Mouse (Mus musculus) heart, adult 2 months (tissue): Measurements from ENCODE around the gene Fam213b. TPM values are rescaled to one million over a fixed set of nuclear protein-coding genes. Genes with fewer than 3 reads are reported as not detected.

ENCODE experiments used
- DNase-seq, 2 experiments: peaks; one replicate each; pipeline ENCODE4 v3.0.0; 2021
- H3K27ac ChIP-seq: fragments of 200-600 bp; 2 replicates; pipeline ENCODE4 v1.8.1; 2022
- H3K27me3 ChIP-seq: fragments of 200-500 bp; 2 replicates; pipeline ENCODE4 v1.6.1; 2012; ENCODE audit warnings: mild to moderate bottlenecking, low read length, inconsistent platforms, mixed read lengths; ENCODE audit not compliant: control insufficient read depth, insufficient read depth
- H3K36me3 ChIP-seq: fragments of 200-500 bp; 2 replicates; pipeline ENCODE4 v1.6.1; 2012; ENCODE audit warnings: low read length, inconsistent platforms; ENCODE audit not compliant: control insufficient read depth, insufficient read depth
- H3K4me1 ChIP-seq: fragments of 200-500 bp; 2 replicates; pipeline ENCODE4 v1.6.1; 2011; ENCODE audit warnings: low read length; ENCODE audit not compliant: control insufficient read depth, insufficient read depth
- H3K4me3 ChIP-seq: fragments of 200-600 bp; 2 replicates; pipeline ENCODE4 v1.8.1; 2022
- H3K79me2 ChIP-seq: fragments of 200-500 bp; replicated peaks from 2 replicates; pipeline ENCODE4 v1.6.1; 2012; ENCODE audit warnings: mild to moderate bottlenecking, inconsistent platforms, low read length, moderate library complexity, mixed read lengths; ENCODE audit not compliant: control insufficient read depth, insufficient read depth
- H3K9ac ChIP-seq: fragments of 200-500 bp; 2 replicates; pipeline ENCODE4 v1.6.1; 2012; ENCODE audit warnings: low read depth, mild to moderate bottlenecking, control low read depth, inconsistent platforms, low read length, mixed read lengths
- CTCF ChIP-seq: fragments of 200-600 bp; IDR thresholded peaks from 2 replicates; pipeline ENCODE4 v1.8.1; 2022; ENCODE audit warnings: antibody characterized with exemption, mild to moderate bottlenecking, moderate library complexity
- EP300 ChIP-seq: fragments of 200-500 bp; IDR thresholded peaks from 2 replicates; pipeline ENCODE4 v1.6.1; 2011; ENCODE audit warnings: low read depth, low read length, control low read depth; ENCODE audit not compliant: insufficient read depth
- POLR2A ChIP-seq: fragments of 200-500 bp; IDR thresholded peaks from 2 replicates; pipeline ENCODE4 v1.6.1; 2011; ENCODE audit warnings: mild to moderate bottlenecking, low read depth, low read length, control low read depth; ENCODE audit not compliant: insufficient read depth
- WGBS: fragments of 180-500 bp; shearing (Covaris S2); methylation state at CpG from one replicate; pipeline ENCODE4 v1.1.7; 2018; 5-methylcytosine and 5-hydroxymethylcytosine counted together
- intact Hi-C: fragments of 180-260 bp; cut with DNase I; formaldehyde crosslinking; loops from one replicate; pipeline ENCODE4 v1.15.1; 2025
- polyA plus RNA-seq: library from polyadenylated mRNA; depleted of rRNA; stranded (reverse); fragments of >200 nt; gene quantifications from 2 replicates; pipeline ENCODE4 v1.2.3, GENCODE M21; 2012
- total RNA-seq, 2 experiments: library from RNA; stranded (reverse); gene quantifications; 2 replicates each; pipeline ENCODE4 v1.2.3; 2021

Gene Fam213b
- total and polyA plus RNA-seq, 3 experiments, result 77.1 to 95.9 (median 77.3) TPM

GRCm38 (mm10) chr4:154857366-154858240 lies 41.3 kb downstream of the Fam213b start:
- intact Hi-C loops, result no loop called here
- Histone ChIP-seq H3K4me3 (no peak overlapping the region), H3K27me3 (peaks cover 6% of the 10 kb centered on the region; the same call in 1 of the 2 replicates), H3K4me1 (no peaks in the 10 kb centered on the region; the same call in 1 of the 2 replicates), H3K27ac (no peak overlapping the region), H3K9ac (no peak overlapping the region), H3K36me3 (no peaks in the 10 kb centered on the region), H3K79me2 (no peaks in the 10 kb centered on the region)
- no peak for TF ChIP-seq POLR2A
- TF ChIP-seq CTCF, result no peak
- no peak for TF ChIP-seq EP300
- no peak for DNase-seq
- 81% methylated on average over 10 of the region's 10 CpGs for WGBS

GRCm38 (mm10) chr4:154856882-154857281 lies 42.1 kb downstream of the Fam213b start:
- no peaks in the 10 kb centered on the region for H3K36me3 ChIP-seq
- 92% methylated on average over 7 of the region's 7 CpGs for WGBS
- H3K27ac ChIP-seq, result no peak overlapping the region
- intact Hi-C loops, result no loop called here
- no peak overlapping the region for H3K4me3 ChIP-seq
- TF ChIP-seq CTCF, result peak; percentile 13; the same call in 1 of the 2 replicates
- TF ChIP-seq EP300, result no peak
- no peaks in the 10 kb centered on the region; the same call in 1 of the 2 replicates for H3K4me1 ChIP-seq
- no peak for DNase-seq
- H3K9ac ChIP-seq, result no peak overlapping the region
- no peaks in the 10 kb centered on the region for H3K79me2 ChIP-seq
- H3K27me3 ChIP-seq, result peaks cover 6% of the 10 kb centered on the region; the same call in 1 of the 2 replicates

- Histone ChIP-seq H3K27me3 (peaks cover 6% of the 10 kb centered on the region; the same call in 1 of the 2 replicates), H3K79me2 (no peaks in the 10 kb centered on the region), H3K36me3 (no peaks in the 10 kb centered on the region), H3K4me1 (no peaks in the 10 kb centered on the region; the same call in 1 of the 2 replicates), H3K4me3 (peak overlapping the region; percentile 47), H3K27ac (no peak overlapping the region), H3K9ac (peak overlapping the region; percentile 11; the same call in 1 of the 2 replicates)
- DNase-seq, result no peak
- 18% methylated on average over 9 of the region's 9 CpGs for WGBS
- intact Hi-C loops, result no loop called here
- TF ChIP-seq CTCF, result no peak
- TF ChIP-seq POLR2A, result no peak
- no peak for TF ChIP-seq EP300
Measured at GRCm38 (mm10) chr4:154856480-154856837, 42.5 kb downstream of the Fam213b start.

- Histone ChIP-seq H3K36me3 (no peaks in the 10 kb centered on the region), H3K9ac (peak overlapping the region; percentile 11; the same call in 1 of the 2 replicates), H3K4me1 (no peaks in the 10 kb centered on the region; the same call in 1 of the 2 replicates), H3K79me2 (no peaks in the 10 kb centered on the region), H3K27me3 (peaks cover 6% of the 10 kb centered on the region; the same call in 1 of the 2 replicates), H3K27ac (0 out of 2 replicates have a peak overlapping the region, but pooled peaks have one; percentile 36), H3K4me3 (peak overlapping the region; percentile 47)
- intact Hi-C loops, result no loop called here
- TF ChIP-seq CTCF, result peak; percentile 71
- TF ChIP-seq POLR2A, result no peak
- WGBS, result under 1% methylated on average over 110 of the region's 110 CpGs
- peak; percentile 80 for DNase-seq
Measured at GRCm38 (mm10) chr4:154855721-154856479, 43.0 kb downstream of the Fam213b start.

- Histone ChIP-seq H3K4me1 (no peaks in the 10 kb centered on the region; the same call in 1 of the 2 replicates), H3K27ac (no peak overlapping the region), H3K4me3 (no peak overlapping the region), H3K27me3 (peaks cover 6% of the 10 kb centered on the region; the same call in 1 of the 2 replicates), H3K36me3 (no peaks in the 10 kb centered on the region), H3K79me2 (no peaks in the 10 kb centered on the region), H3K9ac (no peak overlapping the region)
- WGBS, result 46% methylated on average over 12 of the region's 12 CpGs
- TF ChIP-seq POLR2A (no peak), CTCF (no peak), EP300 (no peak)
- DNase-seq, result no peak
- intact Hi-C loops, result no loop called here
Measured at GRCm38 (mm10) chr4:154854676-154855345, 44.1 kb downstream of the Fam213b start.
